Mouse (Mus musculus): ENCODE results near the gene Npcd. TPM values are rescaled to one million over a fixed set of nuclear protein-coding genes. Genes with fewer than 3 reads are reported as not detected.
A peak's percentile ranks its signal among the peaks of the same experiment; 100 is the strongest.

The Npcd gene
- total RNA-seq, 2 experiments from 2014 or later = not detected

DNA sequence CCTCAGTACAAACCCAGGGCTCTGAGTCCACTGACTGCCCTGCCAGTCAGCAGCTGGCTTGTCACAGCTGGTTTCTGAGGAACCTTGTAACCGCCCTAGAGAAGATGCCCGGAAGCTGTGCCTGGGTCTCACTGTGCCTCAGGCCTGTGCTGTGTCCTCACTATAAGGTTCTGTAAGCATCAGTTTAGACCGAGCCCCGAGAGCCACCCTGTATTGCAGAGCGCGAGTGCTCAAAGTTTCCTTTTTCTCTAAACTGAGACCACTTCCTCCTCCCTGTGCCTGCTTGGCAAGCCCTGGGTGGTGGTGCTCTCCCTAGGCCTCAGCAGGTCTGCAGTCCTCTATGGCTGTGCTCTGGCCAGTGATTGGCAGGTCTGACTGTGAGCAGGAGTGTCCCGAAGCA is 84.9 kb downstream of the Npcd start:
- ATAC-seq (replicated peaks; ENCODE audit: low FRiP score, poor library complexity, severe bottlenecking) = no peak

DNA sequence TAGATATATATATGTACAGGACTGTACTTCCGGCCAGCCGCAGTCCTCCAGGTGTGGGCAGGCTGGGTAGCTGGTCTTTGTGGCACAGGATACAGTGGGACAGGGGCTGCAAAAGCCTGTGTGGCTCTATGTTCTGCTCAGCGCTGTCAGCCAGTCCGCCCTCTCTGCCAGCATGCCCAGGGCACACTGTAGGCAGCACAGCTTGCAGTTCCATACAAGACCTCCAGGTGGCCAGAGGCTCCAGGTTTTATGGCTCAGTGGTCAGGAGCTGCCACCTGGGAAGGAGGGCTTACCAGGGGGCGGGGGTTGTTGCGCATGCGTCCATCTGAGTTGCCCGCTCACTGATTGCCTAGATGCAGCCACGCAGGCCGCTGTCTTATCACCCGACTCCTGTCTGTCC is 86.0 kb downstream of the Npcd start:
- ATAC-seq (replicated peaks; ENCODE audit: low FRiP score, poor library complexity, severe bottlenecking) = peak; percentile 75

DNA sequence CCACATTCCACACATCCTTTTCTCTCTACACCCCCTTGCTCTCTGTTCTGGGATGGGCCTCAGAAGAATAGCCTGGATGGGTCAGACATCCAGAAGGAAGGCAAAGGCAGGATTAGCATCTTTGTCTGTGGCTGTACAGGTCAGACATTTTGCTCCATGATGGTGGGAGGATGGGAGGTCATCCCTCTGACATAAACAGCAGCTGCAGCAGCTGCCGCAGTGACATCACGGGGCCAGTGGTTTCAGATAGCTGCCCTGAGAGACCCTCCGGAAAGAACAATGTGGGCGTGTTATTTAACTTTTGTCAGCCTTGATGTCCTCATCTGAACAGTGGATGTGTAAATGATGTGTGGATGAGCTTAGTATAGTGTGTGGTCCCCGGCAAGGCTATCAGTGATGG is 88.2 kb downstream of the Npcd start:
- ATAC-seq (replicated peaks; ENCODE audit: low FRiP score, poor library complexity, severe bottlenecking) = no peak

- no peak for ATAC-seq (replicated peaks; ENCODE audit: low FRiP score, poor library complexity, severe bottlenecking)
Measured at GRCm38 (mm10) chr15:79745312-79745711, 88.7 kb downstream of the Npcd start.

DNA sequence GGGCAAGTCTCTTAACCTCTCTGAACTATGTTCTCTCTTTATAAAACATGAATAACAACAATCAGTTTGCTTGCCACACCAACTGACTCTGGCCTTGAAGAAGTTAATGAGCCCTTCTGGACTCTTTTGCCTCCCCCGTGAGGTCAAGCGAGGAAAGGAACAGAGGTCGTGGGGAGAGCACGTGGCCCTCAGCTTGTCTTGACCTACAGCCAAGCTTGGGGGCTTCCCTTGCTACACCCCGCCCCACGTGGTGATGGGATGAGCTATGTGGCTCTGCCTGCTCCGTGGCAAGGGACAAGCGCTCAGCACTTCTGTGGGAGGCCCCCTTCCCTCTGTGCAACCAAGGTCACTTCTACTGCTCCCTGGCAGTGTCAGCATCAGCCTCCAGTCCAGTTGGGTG is 89.3 kb downstream of the Npcd start:
- no peak for ATAC-seq (replicated peaks; ENCODE audit: low FRiP score, poor library complexity, severe bottlenecking)

DNA sequence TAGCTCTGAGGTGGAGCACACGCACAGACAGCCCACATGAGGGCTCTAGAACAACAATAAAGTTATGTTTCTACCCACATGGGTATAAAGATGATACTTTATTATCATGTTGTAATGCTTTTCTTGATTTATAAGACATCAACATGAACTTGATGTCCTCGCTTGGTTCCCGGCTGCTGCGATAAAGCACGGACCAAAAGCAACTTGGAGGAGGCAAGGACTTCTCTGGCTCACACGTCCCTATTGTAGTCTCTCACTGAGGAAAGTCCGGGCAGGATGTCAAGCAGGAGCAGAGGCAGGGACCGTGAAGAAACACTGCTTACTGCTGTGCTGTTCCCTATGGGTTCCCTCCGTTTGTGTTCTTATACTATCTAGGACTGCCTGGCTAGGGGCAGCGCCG is 90.0 kb downstream of the Npcd start:
- no peak for ATAC-seq (replicated peaks; ENCODE audit: low FRiP score, poor library complexity, severe bottlenecking)

DNA sequence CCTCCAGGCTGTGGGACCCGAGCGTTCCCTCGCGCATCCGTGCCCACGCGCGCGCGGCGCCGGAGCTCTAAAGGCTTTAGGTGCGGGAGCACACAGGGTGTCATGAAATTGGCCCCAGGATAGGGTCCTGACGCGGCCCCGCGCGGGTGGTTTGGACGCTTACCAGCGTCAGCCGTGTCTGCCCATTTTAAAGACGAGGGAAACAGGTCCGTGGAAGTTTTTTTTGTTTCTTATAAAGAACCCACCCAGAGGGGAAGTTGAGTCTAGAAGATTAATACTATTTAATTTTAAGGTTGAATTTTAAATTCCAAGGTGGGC is 91.4 kb downstream of the Npcd start:
- ATAC-seq (replicated peaks; ENCODE audit: low FRiP score, poor library complexity, severe bottlenecking) = no peak

DNA sequence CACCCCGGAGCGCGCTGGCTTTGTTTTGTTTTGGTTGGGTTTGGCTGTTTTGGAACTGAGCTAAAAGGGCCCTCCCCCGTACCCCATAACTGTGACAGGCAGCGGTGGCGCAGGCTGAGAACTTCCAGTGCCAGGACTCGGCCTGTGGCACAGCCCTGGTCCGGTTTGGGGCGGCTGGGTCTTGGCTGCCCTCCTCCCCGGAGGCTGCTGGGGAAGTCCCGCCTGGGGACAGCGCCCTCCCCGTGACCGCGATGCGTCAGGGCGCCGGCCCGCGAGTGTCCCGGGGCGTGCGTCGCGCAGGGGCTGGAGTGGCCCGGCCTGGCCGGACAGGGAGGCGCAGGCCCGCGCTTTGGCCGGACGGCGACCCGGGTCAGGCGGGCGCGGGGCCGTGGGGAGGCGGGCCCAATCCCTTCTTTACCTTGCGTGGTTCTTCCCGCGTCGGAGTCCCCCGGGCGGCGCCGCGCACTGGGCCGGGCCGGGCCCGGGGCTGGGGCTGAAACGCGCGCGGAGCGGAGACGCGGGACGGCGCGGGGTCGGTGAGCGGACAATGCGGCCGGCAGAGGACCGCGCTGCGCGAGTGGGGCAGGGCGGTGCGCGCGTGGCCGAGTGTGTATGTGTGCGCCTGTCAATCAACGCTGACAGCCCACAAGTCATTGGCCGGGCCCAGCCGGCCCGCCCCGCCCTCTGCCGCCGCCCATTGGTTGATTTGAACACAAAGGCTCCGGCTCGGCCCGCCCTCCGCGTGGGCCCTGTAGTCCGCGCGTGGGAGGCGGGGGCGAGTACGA is 91.9 kb downstream of the Npcd start, which contains the start of gene Sun2:
Gene Sun2 (minus strand): TSS at position 616 of the 785 bp plus-strand sequence.
- peak; percentile 85 for ATAC-seq (replicated peaks; ENCODE audit: low FRiP score, poor library complexity, severe bottlenecking)

DNA sequence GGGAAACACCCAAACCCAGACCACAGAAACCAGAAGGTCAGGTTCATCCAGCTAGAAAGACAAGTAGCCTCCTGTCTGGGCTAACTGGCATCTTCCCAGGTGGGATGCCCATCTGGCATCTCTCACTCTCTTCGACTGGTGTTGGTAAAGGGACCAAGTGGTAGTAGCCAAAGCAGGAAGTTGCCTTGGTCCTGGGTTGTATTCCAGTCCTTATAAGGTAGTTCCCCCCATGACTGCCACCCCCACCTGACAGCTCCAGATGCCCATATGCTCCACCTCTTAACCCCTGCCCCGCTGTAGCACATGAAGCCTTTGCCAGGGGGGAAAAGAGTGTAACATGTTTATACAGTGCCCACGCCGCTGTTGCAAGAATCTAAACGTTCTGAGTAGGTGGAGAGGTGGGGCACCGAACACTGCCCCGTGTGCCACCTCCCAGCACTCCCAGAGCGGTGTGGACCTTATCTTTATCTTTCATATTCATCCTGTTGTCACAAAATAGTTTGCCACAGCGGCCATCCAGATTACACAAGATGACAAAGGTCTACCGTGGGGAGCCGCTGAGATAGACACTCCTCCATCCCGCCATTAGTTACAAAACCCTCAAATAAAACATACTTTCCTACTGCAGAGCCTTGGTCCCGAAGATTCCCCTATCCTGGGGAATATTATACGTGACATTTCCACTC is 92.7 kb downstream of the Npcd start:
- peak; percentile 33 for ATAC-seq (replicated peaks; ENCODE audit: low FRiP score, poor library complexity, severe bottlenecking)

GRCm38 (mm10) chr15:79740739-79741138 is 93.3 kb downstream of the Npcd start:
- no peak for ATAC-seq (replicated peaks; ENCODE audit: low FRiP score, poor library complexity, severe bottlenecking)

Other genes with a start within 250 kb of the Npcd start
- 15.5 TPM in 1 of 2 replicates, not detected in the other for gene Dmc1, start 229.1 kb downstream of the Npcd start, total RNA-seq (2015; ENCODE audit: low replicate concordance)
- gene Dmc1, start 229.1 kb downstream of the Npcd start, total RNA-seq (2017; ENCODE audit: low replicate concordance) = 1.0 TPM in 1 of 2 replicates, not detected in the other
- 3.2 TPM in 1 of 2 replicates, not detected in the other for gene Fam227a, start 175.3 kb downstream of the Npcd start, total RNA-seq (2015; ENCODE audit: low replicate concordance)
- 4.4 and 8.6 TPM in 2 replicates for gene Fam227a, start 175.3 kb downstream of the Npcd start, total RNA-seq (2017; ENCODE audit: low replicate concordance)
- gene Cby1, start 175.0 kb downstream of the Npcd start, total RNA-seq (2015; ENCODE audit: low replicate concordance) = 3.6 and 6.3 TPM in 2 replicates
- 13.0 and 15.4 TPM in 2 replicates for gene Cby1, start 175.0 kb downstream of the Npcd start, total RNA-seq (2017; ENCODE audit: low replicate concordance)
- gene Tomm22, start 163.4 kb downstream of the Npcd start, total RNA-seq (2015; ENCODE audit: low replicate concordance) = 70.8 and 73.9 TPM in 2 replicates
- gene Tomm22, start 163.4 kb downstream of the Npcd start, total RNA-seq (2017; ENCODE audit: low replicate concordance) = 54.8 and 62.5 TPM in 2 replicates
- 17.7 and 18.4 TPM in 2 replicates for gene Josd1, start 146.3 kb downstream of the Npcd start, total RNA-seq (2015; ENCODE audit: low replicate concordance)
- 17.3 and 27.6 TPM in 2 replicates for gene Josd1, start 146.3 kb downstream of the Npcd start, total RNA-seq (2017; ENCODE audit: low replicate concordance)
- gene Gtpbp1, start 143.4 kb downstream of the Npcd start, total RNA-seq (2015; ENCODE audit: low replicate concordance) = 43.6 and 63.1 TPM in 2 replicates
- gene Gtpbp1, start 143.4 kb downstream of the Npcd start, total RNA-seq (2017; ENCODE audit: low replicate concordance) = 64.1 and 94.1 TPM in 2 replicates
- 29.6 and 34.0 TPM in 2 replicates for gene Sun2, start 91.7 kb downstream of the Npcd start, total RNA-seq (2015; ENCODE audit: low replicate concordance)
- gene Sun2, start 91.7 kb downstream of the Npcd start, total RNA-seq (2017; ENCODE audit: low replicate concordance) = 56.9 and 67.4 TPM in 2 replicates
- 1.8 TPM in 1 of 2 replicates, not detected in the other for gene Dnal4, start 56.4 kb downstream of the Npcd start, total RNA-seq (2015; ENCODE audit: low replicate concordance)
- 0.30 and 1.7 TPM in 2 replicates for gene Dnal4, start 56.4 kb downstream of the Npcd start, total RNA-seq (2017; ENCODE audit: low replicate concordance)
- not detected in 2 replicates for gene Nptxr, start 29.5 kb downstream of the Npcd start, total RNA-seq (2015; ENCODE audit: low replicate concordance)
- gene Nptxr, start 29.5 kb downstream of the Npcd start, total RNA-seq (2017; ENCODE audit: low replicate concordance) = 0.53 TPM in 1 of 2 replicates, not detected in the other
- gene Cbx6, start 451 bp upstream of the Npcd start, total RNA-seq (2015; ENCODE audit: low replicate concordance) = 13.8 and 20.2 TPM in 2 replicates
- gene Cbx6, start 451 bp upstream of the Npcd start, total RNA-seq (2017; ENCODE audit: low replicate concordance) = 21.8 and 38.9 TPM in 2 replicates
- gene Apobec3, start 57.4 kb upstream of the Npcd start, total RNA-seq (2015; ENCODE audit: low replicate concordance) = 229 and 314 TPM in 2 replicates
- gene Apobec3, start 57.4 kb upstream of the Npcd start, total RNA-seq (2017; ENCODE audit: low replicate concordance) = 185 and 259 TPM in 2 replicates
- gene Cbx7, start 136.9 kb upstream of the Npcd start, total RNA-seq (2015; ENCODE audit: low replicate concordance) = 21.0 and 23.1 TPM in 2 replicates
- 12.1 and 15.4 TPM in 2 replicates for gene Cbx7, start 136.9 kb upstream of the Npcd start, total RNA-seq (2017; ENCODE audit: low replicate concordance)
- gene Pdgfb, start 180.7 kb upstream of the Npcd start, total RNA-seq (2015; ENCODE audit: low replicate concordance) = 1.3 TPM in 1 of 2 replicates, not detected in the other
- 1.6 TPM in 1 of 2 replicates, not detected in the other for gene Pdgfb, start 180.7 kb upstream of the Npcd start, total RNA-seq (2017; ENCODE audit: low replicate concordance)

Measured in erythroid progenitor cell, adult 5-6 weeks (primary cell).